Mouse (Mus musculus): ENCODE data around the gene Rbm4b. TPM values are rescaled to one million over a fixed set of nuclear protein-coding genes. Genes with fewer than 3 reads are reported as not detected.

Gene Rbm4b
- polyA plus RNA-seq, 1 experiment from 2014 or later = 106 TPM

Other genes starting within 250 kb of the Rbm4b start
- gene Pcx, start 246.0 kb upstream of the Rbm4b start, polyA plus RNA-seq (2016; fragmentation: Nextera tagmentation; extraction: Ambion mirVana) = 17.0 and 18.5 TPM in 2 replicates
- gene Lrfn4, start 140.8 kb upstream of the Rbm4b start, polyA plus RNA-seq (2016; fragmentation: Nextera tagmentation; extraction: Ambion mirVana) = 5.0 and 5.7 TPM in 2 replicates
- gene Rce1, start 130.9 kb upstream of the Rbm4b start, polyA plus RNA-seq (2016; fragmentation: Nextera tagmentation; extraction: Ambion mirVana) = 84.3 and 84.9 TPM in 2 replicates
- gene Gm960, start 57.8 kb upstream of the Rbm4b start, polyA plus RNA-seq (2016; fragmentation: Nextera tagmentation; extraction: Ambion mirVana) = 2.2 and 3.0 TPM in 2 replicates
- 6.6 and 8.3 TPM in 2 replicates for gene Sptbn2, start 45.3 kb upstream of the Rbm4b start, polyA plus RNA-seq (2016; fragmentation: Nextera tagmentation; extraction: Ambion mirVana)
- 94.2 and 96.7 TPM in 2 replicates for gene Rbm4, start 37.4 kb downstream of the Rbm4b start, polyA plus RNA-seq (2016; fragmentation: Nextera tagmentation; extraction: Ambion mirVana)
- 34.4 and 35.7 TPM in 2 replicates for gene Gm21992, start 55.1 kb downstream of the Rbm4b start, polyA plus RNA-seq (2016; fragmentation: Nextera tagmentation; extraction: Ambion mirVana)
- 137 and 140 TPM in 2 replicates for gene Rbm14, start 55.1 kb downstream of the Rbm4b start, polyA plus RNA-seq (2016; fragmentation: Nextera tagmentation; extraction: Ambion mirVana)
- gene Ccs, start 82.8 kb downstream of the Rbm4b start, polyA plus RNA-seq (2016; fragmentation: Nextera tagmentation; extraction: Ambion mirVana) = 40.5 and 47.2 TPM in 2 replicates
- gene Ccdc87, start 82.9 kb downstream of the Rbm4b start, polyA plus RNA-seq (2016; fragmentation: Nextera tagmentation; extraction: Ambion mirVana) = 0.18 TPM in 1 of 2 replicates, not detected in the other
- gene Ctsf, start 98.6 kb downstream of the Rbm4b start, polyA plus RNA-seq (2016; fragmentation: Nextera tagmentation; extraction: Ambion mirVana) = 21.4 and 25.5 TPM in 2 replicates
- gene Actn3, start 121.4 kb downstream of the Rbm4b start, polyA plus RNA-seq (2016; fragmentation: Nextera tagmentation; extraction: Ambion mirVana) = 2.0 and 2.2 TPM in 2 replicates
- gene Zdhhc24, start 122.2 kb downstream of the Rbm4b start, polyA plus RNA-seq (2016; fragmentation: Nextera tagmentation; extraction: Ambion mirVana) = 11.5 and 13.2 TPM in 2 replicates
- gene Bbs1, start 150.1 kb downstream of the Rbm4b start, polyA plus RNA-seq (2016; fragmentation: Nextera tagmentation; extraction: Ambion mirVana) = 8.7 and 9.8 TPM in 2 replicates
- 193 and 199 TPM in 2 replicates for gene Dpp3, start 171.8 kb downstream of the Rbm4b start, polyA plus RNA-seq (2016; fragmentation: Nextera tagmentation; extraction: Ambion mirVana)
- gene Peli3, start 186.6 kb downstream of the Rbm4b start, polyA plus RNA-seq (2016; fragmentation: Nextera tagmentation; extraction: Ambion mirVana) = 1.4 and 1.7 TPM in 2 replicates
- 153 and 161 TPM in 2 replicates for gene Mrpl11, start 205.7 kb downstream of the Rbm4b start, polyA plus RNA-seq (2016; fragmentation: Nextera tagmentation; extraction: Ambion mirVana)
- gene Npas4, start 233.8 kb downstream of the Rbm4b start, polyA plus RNA-seq (2016; fragmentation: Nextera tagmentation; extraction: Ambion mirVana) = not detected in 2 replicates